Mouse (Mus musculus): ENCODE measurements around the gene Gm13691.
"Not testable (repeated sequence)": the region's sequence is repeated elsewhere in the genome, so short reads cannot be mapped to it uniquely, and the experiment has no call there.

DNA sequence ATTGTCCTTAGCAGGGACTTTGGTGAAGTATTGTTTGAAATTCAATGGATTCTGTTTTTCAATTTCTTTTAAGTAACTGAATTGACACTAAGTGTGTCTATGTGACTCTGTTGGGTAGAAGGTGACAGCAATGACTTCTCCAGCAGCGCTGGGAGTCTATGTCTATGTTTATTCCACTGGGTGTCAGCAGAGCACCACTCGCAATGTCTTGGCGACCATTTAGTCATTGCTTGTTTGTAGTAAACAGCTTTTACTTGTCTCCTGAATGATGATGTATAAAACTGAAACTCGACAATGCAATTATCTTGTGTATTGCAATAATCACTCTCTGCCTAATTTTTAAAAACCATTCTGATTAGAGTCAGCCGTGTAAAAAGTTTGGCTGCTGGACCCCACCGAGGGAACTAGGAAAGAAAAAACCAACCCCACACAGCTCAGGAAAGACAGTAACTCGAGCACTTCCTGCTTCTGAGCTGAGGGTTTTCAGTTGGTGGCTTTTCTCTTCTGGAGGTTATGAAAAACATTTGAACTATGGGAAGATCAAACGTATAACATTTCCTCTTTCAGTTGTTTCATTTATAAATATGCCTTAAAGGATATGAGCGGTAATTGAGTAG is 3.4 kb downstream of the Gm13691 start:
- TF ChIP-seq CTCF, EP300 (IDR thresholded peaks at IDR 0.05; ENCODE audit: low read depth): not testable (repeated sequence)

Measured in liver, embryonic 14.5 days (tissue).